Mouse (Mus musculus): ENCODE measurements at regions not wholly inside any gene's neighbourhood (a gene's known extent, or its start where the extent isn't known, plus 50 kb on each side); places are given as distances from the start of the nearest gene placed in this dataset.

DNA sequence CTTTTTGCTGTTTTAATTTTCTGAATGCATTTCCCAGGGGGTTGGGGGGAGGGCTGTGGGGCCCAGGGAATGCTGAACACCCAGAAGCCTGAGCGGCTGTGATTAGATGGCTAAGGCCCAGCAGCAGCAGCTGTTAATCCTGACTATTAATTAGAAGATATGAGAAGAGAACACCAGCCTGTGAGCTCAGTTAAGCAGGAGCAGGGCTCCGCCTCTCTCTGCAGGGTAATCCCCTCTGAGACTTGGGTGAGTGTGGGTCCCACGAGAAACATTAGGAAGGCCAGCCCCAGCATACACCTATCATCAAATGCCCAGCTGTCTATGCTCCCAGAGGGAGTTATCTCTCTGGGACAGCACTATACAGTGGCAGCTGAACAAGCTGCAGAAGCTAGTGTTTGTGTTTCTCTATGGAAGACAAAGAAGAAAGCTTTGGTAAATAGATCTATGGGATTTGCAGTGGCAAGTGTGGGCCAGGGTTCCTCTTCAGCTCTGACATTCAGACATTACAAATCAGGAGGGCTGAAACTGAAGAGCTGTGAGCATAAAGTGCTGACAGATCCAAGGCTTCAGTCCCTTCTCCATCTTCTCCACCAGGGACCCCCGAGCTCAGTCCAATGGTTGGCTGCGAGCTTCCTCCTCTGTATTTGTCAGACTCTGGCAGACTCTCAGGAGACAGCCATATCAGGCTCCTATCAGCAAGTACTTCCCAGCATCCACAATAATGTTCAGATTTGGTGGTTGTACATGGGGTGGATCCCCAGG lies 781.9 kb downstream of the Gm9195 start:
- H3K9ac ChIP-seq (ENCODE audit: insufficient read depth, low read depth): no peak overlapping the region
- dilution Hi-C loops (cut with MboI; ENCODE audit: extremely low pct_ligation_motif_present, extremely low pct_unique_long_range_greater_than_20kb, low sequenced_read_pairs): no loop called here

DNA sequence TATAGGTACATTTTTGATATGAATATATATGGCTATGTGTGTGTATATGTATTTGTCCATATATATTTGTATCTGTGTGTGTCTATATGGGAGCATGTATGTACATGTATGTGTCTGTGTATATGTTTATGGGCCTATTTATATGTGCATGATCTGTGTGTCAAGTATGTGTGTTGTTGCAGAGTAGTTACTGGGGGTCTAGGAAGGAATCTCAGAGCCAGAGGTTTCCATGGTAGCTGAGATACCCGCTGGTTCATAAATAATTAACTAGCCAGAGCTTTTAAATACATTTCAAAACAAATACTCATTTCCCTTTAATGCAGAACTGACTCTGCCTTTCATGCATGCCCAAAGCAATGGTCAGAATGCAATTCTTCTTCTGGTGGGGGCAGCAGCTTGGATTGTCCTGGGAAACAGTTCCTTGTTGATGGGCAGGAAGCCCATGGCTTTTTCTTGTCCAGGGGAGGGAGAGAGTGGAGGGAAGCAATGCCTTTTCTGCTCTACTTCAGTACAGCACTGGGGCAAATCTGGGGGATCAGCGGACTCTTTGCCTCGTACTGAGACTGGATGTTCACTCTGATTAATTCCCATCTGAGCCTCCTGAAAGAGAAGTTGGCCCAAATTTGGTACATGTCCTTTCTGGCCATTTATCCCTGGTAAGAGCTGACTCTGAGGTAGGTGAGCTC lies 798.7 kb downstream of the Gm9195 start:
- no peaks in the 10 kb centered on the region for H3K79me2 ChIP-seq (replicated peaks; ENCODE audit: control insufficient read depth, extremely low read depth, insufficient read depth, poor library complexity, severe bottlenecking)
- H3K4me2 ChIP-seq (ENCODE audit: insufficient read depth, low read depth, poor library complexity, severe bottlenecking): no peak overlapping the region
- DNase-seq (ENCODE audit: extremely low read depth): no peak
- no peak overlapping the region for H3K4me3 ChIP-seq (replicated peaks in 1 of 3; ENCODE audit: low read depth in 2 of 3, low read length in 2 of 3, poor library complexity in 1 of 3)
- H3K27ac ChIP-seq (ENCODE audit: insufficient read depth, low read depth): no peak overlapping the region
- TF ChIP-seq KAT2A (IDR thresholded peaks at IDR 0.05; ENCODE audit: insufficient replicate concordance, low read length) (no peak), USF1 (IDR thresholded peaks at IDR 0.05; ENCODE audit: low read depth, low read length) (no peak), SMC3 (IDR thresholded peaks at IDR 0.05; ENCODE audit: low read depth, low read length) (no peak), MXI1 (IDR thresholded peaks at IDR 0.05; ENCODE audit: low read depth, low read length) (no peak), POLR2A (IDR thresholded peaks at IDR 0.05; ENCODE audit: low read depth, low read length) (no peak), MYC (IDR thresholded peaks at IDR 0.05; ENCODE audit: low read depth, low read length) (no peak), PAX5 (IDR thresholded peaks at IDR 0.05; ENCODE audit: low read length) (no peak), CTCF (conservative IDR thresholded peaks at IDR 0.05 in 1 of 2, IDR thresholded peaks at IDR 0.05 in 1 of 2; ENCODE audit: low read depth in 2 of 2, low read length in 2 of 2) (no peak)
- in situ Hi-C loops (cut with MboI; ENCODE audit: low pct_ligation_motif_present, low pct_unique_long_range_greater_than_20kb, low sequenced_read_pairs): no loop called here
- peaks cover 44% of the 10 kb centered on the region for H3K27me3 ChIP-seq (replicated peaks)
- H3K9me3 ChIP-seq (replicated peaks; ENCODE audit: low read length): no peaks in the 10 kb centered on the region
- H3K9ac ChIP-seq (ENCODE audit: insufficient read depth, low read depth): no peak overlapping the region
- no peaks in the 10 kb centered on the region for H3K36me3 ChIP-seq (replicated peaks in 1 of 2; ENCODE audit: control insufficient read depth in 1 of 2, insufficient read depth in 1 of 2, low read length in 1 of 2)
- H3K4me1 ChIP-seq (ENCODE audit: control insufficient read depth in 1 of 2, insufficient read depth in 2 of 2): no peaks in the 10 kb centered on the region
- dilution Hi-C loops (cut with MboI; ENCODE audit: extremely low pct_ligation_motif_present, extremely low pct_unique_long_range_greater_than_20kb, low sequenced_read_pairs): no loop called here

More for the DNA sequence above, 781.9 kb downstream of the Gm9195 start:
- no peak overlapping the region for H3K4me2 ChIP-seq (ENCODE audit: insufficient read depth, low read depth, poor library complexity, severe bottlenecking)
- no peaks in the 10 kb centered on the region for H3K36me3 ChIP-seq (replicated peaks in 1 of 2; ENCODE audit: control insufficient read depth in 1 of 2, insufficient read depth in 1 of 2, low read length in 1 of 2)
- H3K27me3 ChIP-seq (replicated peaks): peaks cover 24% of the 10 kb centered on the region
- H3K27ac ChIP-seq (ENCODE audit: insufficient read depth, low read depth): no peak overlapping the region
- no peak overlapping the region for H3K4me3 ChIP-seq (replicated peaks in 1 of 3; ENCODE audit: low read depth in 2 of 3, low read length in 2 of 3, poor library complexity in 1 of 3)
- no peaks in the 10 kb centered on the region for H3K79me2 ChIP-seq (replicated peaks; ENCODE audit: control insufficient read depth, extremely low read depth, insufficient read depth, poor library complexity, severe bottlenecking)
- in situ Hi-C loops (cut with MboI; ENCODE audit: low pct_ligation_motif_present, low pct_unique_long_range_greater_than_20kb, low sequenced_read_pairs): no loop called here
- DNase-seq (ENCODE audit: extremely low read depth): no peak
- H3K4me1 ChIP-seq (ENCODE audit: control insufficient read depth in 1 of 2, insufficient read depth in 2 of 2): no peaks in the 10 kb centered on the region
- TF ChIP-seq MAZ (IDR thresholded peaks at IDR 0.05; ENCODE audit: low read depth, low read length) (no peak), KAT2A (IDR thresholded peaks at IDR 0.05; ENCODE audit: insufficient replicate concordance, low read length) (no peak), IRF4 (IDR thresholded peaks at IDR 0.05; ENCODE audit: low read depth, low read length) (no peak), CTCF (conservative IDR thresholded peaks at IDR 0.05 in 1 of 2, IDR thresholded peaks at IDR 0.05 in 1 of 2; ENCODE audit: low read depth in 2 of 2, low read length in 2 of 2) (no peak), EP300 (IDR thresholded peaks at IDR 0.05; ENCODE audit: low read length) (no peak), POLR2AphosphoS2 (IDR thresholded peaks at IDR 0.05; ENCODE audit: low read depth, low read length) (no peak), UBTF (IDR thresholded peaks at IDR 0.05; ENCODE audit: low read depth, low read length) (no peak), MYC (IDR thresholded peaks at IDR 0.05; ENCODE audit: low read depth, low read length) (no peak)
- H3K9me3 ChIP-seq (replicated peaks; ENCODE audit: low read length): no peaks in the 10 kb centered on the region
